Mouse (Mus musculus) T-cell, adult 2 months (primary cell): ENCODE measurements around the gene Sult2b1.

ENCODE experiments used
- DNase-seq: peaks from one replicate; pipeline ENCODE4 v3.0.0; 2022; ENCODE audit warnings: low spot score

Sult2b1 gene

GRCm38 (mm10) chr7:45723781-45724180, 60.7 kb downstream of the Sult2b1 start:
- no peak for DNase-seq

GRCm38 (mm10) chr7:45723301-45723700, 61.2 kb downstream of the Sult2b1 start:
- DNase-seq, result no peak

GRCm38 (mm10) chr7:45722348-45722713, 62.1 kb downstream of the Sult2b1 start:
- DNase-seq, result no peak

GRCm38 (mm10) chr7:45721642-45722347, 62.7 kb downstream of the Sult2b1 start:
- DNase-seq, result no peak

- no peak for DNase-seq
Observed at GRCm38 (mm10) chr7:45721234-45721571, 63.3 kb downstream of the Sult2b1 start.

- DNase-seq, result no peak
Observed at GRCm38 (mm10) chr7:45720413-45721233, 63.8 kb downstream of the Sult2b1 start, which contains the start of gene Fam83e. Gene Fam83e (plus strand): TSS chr7:45721212.

GRCm38 (mm10) chr7:45719738-45720412, 64.6 kb downstream of the Sult2b1 start:
- DNase-seq, result no peak

GRCm38 (mm10) chr7:45719180-45719579, 65.3 kb downstream of the Sult2b1 start:
- no peak for DNase-seq

GRCm38 (mm10) chr7:45718331-45718730, 66.1 kb downstream of the Sult2b1 start:
- DNase-seq, result no peak

GRCm38 (mm10) chr7:45717918-45718297, 66.6 kb downstream of the Sult2b1 start, which contains the start of gene Sphk2:
Gene Sphk2 (minus strand): TSS chr7:45718002.
- DNase-seq, result peak; percentile 98

- no peak for DNase-seq
Observed at GRCm38 (mm10) chr7:45716952-45717917, 67.2 kb downstream of the Sult2b1 start.

GRCm38 (mm10) chr7:45716460-45716857, 68.0 kb downstream of the Sult2b1 start:
- DNase-seq, result no peak

- no peak for DNase-seq
Observed at GRCm38 (mm10) chr7:45715741-45716459, 68.6 kb downstream of the Sult2b1 start.

GRCm38 (mm10) chr7:45715090-45715708, 69.3 kb downstream of the Sult2b1 start, which contains the start of gene Rpl18:
Gene Rpl18 (plus strand): TSS chr7:45715457.
- DNase-seq, result peak; percentile 98

- no peak for DNase-seq
Observed at GRCm38 (mm10) chr7:45714630-45715089, 69.8 kb downstream of the Sult2b1 start.

GRCm38 (mm10) chr7:45713881-45714520, 70.5 kb downstream of the Sult2b1 start:
- no peak for DNase-seq

GRCm38 (mm10) chr7:45713396-45713795, 71.1 kb downstream of the Sult2b1 start:
- no peak for DNase-seq

- no peak for DNase-seq
Observed at GRCm38 (mm10) chr7:45712022-45712757, 72.3 kb downstream of the Sult2b1 start.
